In genomic region chr11:95186826-95187225, GRCm38 (mm10) we compare ENCODE assay signal across 18 mouse cellular contexts. TPM values are rescaled to one million over a fixed set of nuclear protein-coding genes. Genes with fewer than 3 reads are reported as not detected.
DNase-seq lines count a peak whose midpoint lies in the region; ATAC-seq and TF ChIP-seq lines count a peak whose summit lies in the region.
"Had no signal": no experiment of that assay in that cellular context is flagged by ENCODE, and none has a peak within 500 bp of the region (broad histone marks: within the 10 kb centered on the region; RNA-seq: fewer than 3 reads in every experiment).

No protein-coding gene starts in this region.

- peak; percentile 52 to 69 for DNase-seq in heart, adult 18-20 months
- DNase-seq in NIH3T3 (ENCODE audit: low read depth): peak; percentile 10
- peak; percentile 82 to 86 for DNase-seq in adrenal gland, postnatal 36 days
- DNase-seq in heart, postnatal 25 days (ENCODE audit: low spot score): peak; percentile 43
- DNase-seq in layer of hippocampus, adult 2 months (ENCODE audit: low spot score in 2 of 2): no peak
- no peak for DNase-seq in layer of hippocampus, adult 18-20 months (ENCODE audit: low spot score in 2 of 2)
- DNase-seq in frontal cortex, postnatal 36 days (ENCODE audit: low spot score in 2 of 2): no peak
- DNase-seq: cerebellum, postnatal 10 days; kidney, postnatal 25 days; liver, postnatal 0 days; right cerebral cortex, postnatal 25 days had no signal

- no peak overlapping the region for H3K9ac ChIP-seq in heart, embryonic 11.5 days (ENCODE audit: low read depth, low read length)
- H3K9ac ChIP-seq: limb, embryonic 13.5 days; liver, postnatal 0 days; neural tube, embryonic 13.5 days had no signal

- H3K4me3 ChIP-seq in heart, embryonic 11.5 days (ENCODE audit: low read depth, low read length): no peak overlapping the region
- no peak overlapping the region for H3K4me3 ChIP-seq in layer of hippocampus, adult 2 months
- H3K4me3 ChIP-seq: erythroblast, embryonic 14.5 days; limb, embryonic 13.5 days; neural tube, embryonic 13.5 days had no signal

- ATAC-seq in heart, embryonic 11.5 days (replicated peaks; ENCODE audit: insufficient number of reproducible peaks, low FRiP score, low TSS enrichment): no peak
- ATAC-seq: inflammation-experienced regulatory T-cells, adult 6 months; liver, postnatal 0 days had no signal

- no peaks in the 10 kb centered on the region for H3K36me3 ChIP-seq in heart, embryonic 11.5 days (ENCODE audit: control insufficient read depth, insufficient read depth, low read length)
- H3K36me3 ChIP-seq: limb, embryonic 13.5 days; neural tube, embryonic 13.5 days had no signal

- peaks cover 32% of the 10 kb centered on the region for H3K27me3 ChIP-seq in heart, embryonic 11.5 days (ENCODE audit: control insufficient read depth, insufficient read depth, low read length)

- H3K4me1 ChIP-seq in heart, embryonic 11.5 days (ENCODE audit: control insufficient read depth, insufficient read depth, low read length): peaks cover 12% of the 10 kb centered on the region

- no peaks in the 10 kb centered on the region for H3K9me3 ChIP-seq in heart, embryonic 11.5 days (replicated peaks; ENCODE audit: control insufficient read depth, low read length)
- H3K9me3 ChIP-seq: limb, embryonic 13.5 days; neural tube, embryonic 13.5 days had no signal

- no peak for TF ChIP-seq CTCF in layer of hippocampus, adult 2 months (conservative IDR thresholded peaks at IDR 0.05)

- intact Hi-C loops in heart, postnatal 25 days (cut with DNase I): no loop called here

- no peak overlapping the region for H3K27ac ChIP-seq in heart, embryonic 11.5 days (ENCODE audit: low read depth, low read length)
- no peak overlapping the region for H3K27ac ChIP-seq in layer of hippocampus, adult 2 months
- H3K27ac ChIP-seq: limb, embryonic 13.5 days; neural tube, embryonic 13.5 days had no signal

- WGBS in heart, embryonic 11.5 days (ENCODE audit: insufficient replicate concordance): 75% methylated on average over 7 of the region's 7 CpGs

- H3K4me2 ChIP-seq in heart, embryonic 11.5 days: no peak overlapping the region
- H3K4me2 ChIP-seq: limb, embryonic 13.5 days; neural tube, embryonic 13.5 days had no signal

RNA-seq across cellular contexts. Expression of gene Dlx4, which starts 40.8 kb away (rescaled TPM):
- total RNA-seq in heart, adult 18-20 months (2021): under 1 TPM in 1 of 2 experiments, not detected in 1; 0.18 TPM
- polyA plus RNA-seq in heart, embryonic 11.5 days (2014; fragmentation: Nextera tagmentation; extraction: Ambion mirVana): not detected in 2 replicates
- not detected for total RNA-seq in adrenal gland, postnatal 36 days (2021)
- under 1 TPM in 1 of 2 experiments, not detected in 1; 0.11 TPM for total RNA-seq in heart, postnatal 25 days (2021)
- total RNA-seq in layer of hippocampus, adult 2 months (2021): not detected
- under 1 TPM; 0.13 to 0.17 TPM for total RNA-seq in layer of hippocampus, adult 18-20 months (2021)
- total RNA-seq: megakaryocyte progenitor cell, adult 5-6 weeks; MEL had no signal
- polyA plus RNA-seq: erythroblast, embryonic 14.5 days; inflammation-experienced regulatory T-cells, adult 6 months; neural tube, embryonic 13.5 days had no signal

Comparison
In these comparisons a context has a peak if more than half of its experiments do, and no peak if none do; other contexts are left out.
1. DNase-seq: peak in heart, adult 18-20 months (2 of 2), NIH3T3 (single experiment), adrenal gland, postnatal 36 days (2 of 2) and heart, postnatal 25 days (single experiment); none in layer of hippocampus, adult 2 months (0 of 2), layer of hippocampus, adult 18-20 months (0 of 2) and frontal cortex, postnatal 36 days (0 of 2).